Mouse (Mus musculus) lung, embryonic 16.5 days (tissue): ENCODE results near the gene Gdpgp1. TPM values are rescaled to one million over a fixed set of nuclear protein-coding genes. Genes with fewer than 3 reads are reported as not detected.

ENCODE experiments used
- ATAC-seq: fragments of 200-750 bp; cut with Nextera tagmentation; 2 replicates; pipeline ENCODE4 v1.8.0; 2017; ENCODE audit warnings: low read depth, mild to moderate bottlenecking, moderate library complexity
- H3K27ac ChIP-seq: fragments of 300-500 bp; sonication (generic); 2 replicates; pipeline ENCODE4 v1.5.1; 2014; ENCODE audit warnings: mild to moderate bottlenecking, control low read depth, low read length
- H3K27me3 ChIP-seq: fragments of 300-500 bp; sonication (generic); 2 replicates; pipeline ENCODE4 v1.6.1; 2014; ENCODE audit warnings: low read depth, low read length, mixed read lengths; ENCODE audit not compliant: control insufficient read depth, insufficient read depth
- H3K36me3 ChIP-seq: fragments of 300-500 bp; sonication (generic); 2 replicates; pipeline ENCODE4 v1.6.1; 2014; ENCODE audit warnings: low read length; ENCODE audit not compliant: control insufficient read depth, insufficient read depth
- H3K4me1 ChIP-seq: fragments of 300-500 bp; sonication (generic); replicated peaks from 2 replicates; pipeline ENCODE4 v1.6.1; 2014; ENCODE audit warnings: low read length, mixed read lengths; ENCODE audit not compliant: control insufficient read depth, insufficient read depth
- H3K4me2 ChIP-seq: fragments of 300-500 bp; sonication (generic); 2 replicates; pipeline ENCODE4 v1.6.1; 2014; ENCODE audit warnings: low read depth, low read length, control low read depth
- H3K4me3 ChIP-seq: fragments of 300-500 bp; sonication (generic); 2 replicates; pipeline ENCODE4 v1.5.1; 2014; ENCODE audit warnings: mild to moderate bottlenecking, low read length, control low read depth
- H3K9ac ChIP-seq: fragments of 300-500 bp; sonication (generic); 2 replicates; pipeline ENCODE4 v1.6.1; 2014; ENCODE audit warnings: low read length, control low read depth
- H3K9me3 ChIP-seq: fragments of 300-500 bp; sonication (generic); 2 replicates; pipeline ENCODE4 v1.6.1; 2016; ENCODE audit warnings: low read length; ENCODE audit not compliant: control insufficient read depth
- WGBS: fragments of 180-500 bp; shearing (Covaris S2); extraction: QIAGEN DNeasy Blood & Tissue Kit; methylation state at CpG from one replicate; pipeline ENCODE4 v1.1.7; 2014; 5-methylcytosine and 5-hydroxymethylcytosine counted together
- polyA plus RNA-seq: library from polyadenylated mRNA; unstranded; fragments of >200 nt; fragmentation: Nextera tagmentation; extraction: Ambion mirVana; gene quantifications from 2 replicates; pipeline ENCODE4 v1.2.1, GENCODE M21; 2015

Gene Gdpgp1
- polyA plus RNA-seq, 1 experiment from 2014 or later = 3.9 TPM

DNA sequence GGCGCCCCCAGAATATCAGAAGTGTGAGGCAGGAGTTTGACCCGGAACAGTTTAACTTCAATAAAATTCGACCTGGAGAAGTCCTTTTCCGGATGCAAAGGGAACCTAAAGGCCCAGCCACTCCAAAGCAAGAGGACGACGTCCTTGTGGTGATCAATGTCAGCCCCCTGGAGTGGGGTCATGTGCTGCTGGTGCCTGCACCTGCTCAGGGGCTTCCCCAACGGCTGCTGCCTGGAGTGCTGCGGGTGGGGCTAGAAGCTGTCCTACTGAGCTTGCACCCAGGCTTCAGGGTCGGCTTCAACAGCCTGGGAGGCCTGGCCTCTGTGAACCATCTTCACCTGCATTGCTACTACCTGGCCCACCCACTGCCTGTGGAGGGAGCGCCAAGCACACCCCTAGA is 5.9 kb downstream of the Gdpgp1 start:
- Histone ChIP-seq H3K9me3 (no peaks in the 10 kb centered on the region), H3K9ac (no peak overlapping the region), H3K27me3 (no peaks in the 10 kb centered on the region), H3K4me1 (peaks cover 6% of the 10 kb centered on the region), H3K4me2 (no peak overlapping the region), H3K4me3 (no peak overlapping the region), H3K36me3 (peaks cover 9% of the 10 kb centered on the region; the same call in 1 of the 2 replicates), H3K27ac (no peak overlapping the region)
- WGBS = 84% methylated on average over 10 of the region's 10 CpGs
- ATAC-seq = no peak

DNA sequence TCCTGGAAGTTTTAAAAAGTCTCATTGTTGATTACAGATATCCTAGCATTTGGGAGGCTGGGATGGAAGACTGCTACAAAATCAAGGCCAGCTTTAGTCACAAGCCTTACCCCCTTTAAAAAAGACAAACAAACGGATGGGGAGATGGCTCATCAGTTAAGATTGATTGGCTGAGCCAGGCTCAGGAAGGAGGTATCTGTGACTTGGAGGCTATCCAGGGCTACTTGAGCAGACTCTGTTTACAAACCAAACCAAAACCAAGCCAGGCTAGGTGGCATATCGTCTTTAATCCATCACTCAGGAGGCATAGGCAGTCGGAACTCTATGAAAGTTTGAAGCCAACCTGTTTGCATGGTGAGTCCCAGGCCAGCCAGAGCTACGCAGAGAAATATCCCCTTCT is 9.0 kb downstream of the Gdpgp1 start:
- Histone ChIP-seq H3K27ac (peak overlapping the region; percentile 45), H3K4me1 (0 out of 2 replicates have a peak, but pooled peaks cover 2% of the 10 kb centered on the region), H3K36me3 (peaks cover 9% of the 10 kb centered on the region; the same call in 1 of the 2 replicates), H3K9ac (no peak overlapping the region), H3K4me3 (no peak overlapping the region), H3K9me3 (no peaks in the 10 kb centered on the region), H3K4me2 (no peak overlapping the region), H3K27me3 (no peaks in the 10 kb centered on the region)
- 39% methylated on average over 4 of the region's 4 CpGs for WGBS
- no peak for ATAC-seq

DNA sequence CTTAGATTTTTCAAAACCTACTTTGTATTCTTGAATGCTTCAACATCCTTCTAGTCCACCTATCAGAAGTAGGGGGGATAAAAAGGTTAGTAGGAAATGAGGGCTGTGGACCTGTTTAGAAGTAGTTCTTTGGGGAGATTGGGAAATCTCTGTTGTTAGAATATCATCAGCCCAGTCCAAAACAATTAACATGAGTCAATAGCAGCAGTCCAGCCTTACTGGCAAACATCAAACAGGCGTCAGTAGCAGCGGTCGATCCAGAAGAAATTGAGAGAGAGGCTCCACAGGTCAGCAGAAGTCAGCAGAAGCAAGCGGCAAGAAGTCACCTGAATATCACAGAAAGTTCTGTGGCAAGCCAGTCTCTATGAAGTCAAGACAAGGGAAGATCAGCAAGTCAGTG is 12.2 kb downstream of the Gdpgp1 start:
- Histone ChIP-seq H3K9me3 (no peaks in the 10 kb centered on the region), H3K27me3 (no peaks in the 10 kb centered on the region), H3K4me1 (0 out of 2 replicates have a peak, but pooled peaks cover 4% of the 10 kb centered on the region), H3K4me2 (no peak overlapping the region), H3K4me3 (no peak overlapping the region), H3K27ac (no peak overlapping the region), H3K36me3 (0 out of 2 replicates have a peak, but pooled peaks cover 3% of the 10 kb centered on the region), H3K9ac (no peak overlapping the region)
- 90% methylated on average over 4 of the region's 4 CpGs for whole genome bisulfite sequencing
- no peak for ATAC-seq

DNA sequence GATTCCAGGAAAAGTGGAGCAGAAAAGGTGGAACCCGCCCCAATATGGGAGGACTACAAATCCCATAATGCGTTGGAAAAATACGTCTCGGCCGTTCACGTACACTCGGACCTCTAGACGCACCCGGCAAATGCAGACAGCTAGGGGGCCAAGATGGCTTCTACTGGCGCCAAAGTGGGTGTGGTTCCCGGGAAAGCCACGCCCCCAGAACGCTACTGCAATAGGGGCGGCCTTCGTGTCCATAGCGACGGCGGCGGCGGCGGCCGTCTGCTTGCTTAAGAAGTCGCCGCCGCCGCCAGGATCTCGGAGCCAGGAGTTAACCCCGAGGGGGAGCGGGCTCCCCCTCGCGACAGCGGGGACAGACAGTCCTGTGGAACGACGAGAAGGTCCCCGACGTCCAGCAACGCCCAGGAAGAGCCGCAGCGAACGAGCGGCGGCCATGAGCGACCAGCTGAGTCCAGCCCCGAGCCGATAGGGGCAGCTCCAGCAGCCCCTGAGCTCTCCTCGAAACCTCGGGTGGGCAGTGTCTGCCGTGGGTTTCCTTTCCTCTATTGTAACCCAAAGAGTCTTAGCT is 13.6 kb downstream of the Gdpgp1 start, which contains the start of gene Ttll13:
TSS of gene Ttll13 (plus strand) at position 229 of the 574 bp plus-strand sequence.
- H3K27ac ChIP-seq = peak within 1 kb of the TSS; percentile 87
- peak within 1 kb of the TSS; percentile 73 for H3K4me2 ChIP-seq
- peak within 1 kb of the TSS; percentile 63 for H3K4me3 ChIP-seq
- no peaks in the 10 kb centered on the region for H3K9me3 ChIP-seq
- H3K4me1 ChIP-seq = 0 out of 2 replicates have a peak, but pooled peaks cover 4% of the 10 kb centered on the region
- no peaks in the 10 kb centered on the region for H3K27me3 ChIP-seq
- H3K9ac ChIP-seq = peak within 1 kb of the TSS; percentile 78
- ATAC-seq = peak; percentile 99
- under 1% methylated on average over 48 of the region's 48 CpGs for WGBS
- H3K36me3 ChIP-seq = no peaks in the 10 kb centered on the region

DNA sequence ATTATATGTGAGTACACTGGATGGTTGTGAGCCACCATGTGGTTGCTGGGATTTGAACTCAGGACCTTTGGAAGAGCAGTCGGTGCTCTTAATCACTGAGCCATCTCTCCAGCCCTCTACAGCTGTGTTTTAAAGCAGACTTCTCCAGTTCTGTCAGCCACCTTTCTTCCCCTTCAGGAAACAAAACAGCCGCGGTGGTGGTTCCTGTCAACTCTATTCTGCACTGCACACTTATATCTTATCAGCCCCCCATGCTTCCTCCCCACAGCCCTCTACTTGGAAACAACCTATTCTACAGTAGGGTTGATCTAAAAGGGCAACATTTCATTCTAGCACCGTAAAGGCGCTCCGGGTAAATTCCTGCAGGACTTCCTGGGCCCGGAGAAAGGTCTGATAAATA is 14.2 kb downstream of the Gdpgp1 start:
- H3K27ac ChIP-seq = no peak overlapping the region; the same call in 1 of the 2 replicates
- no peak for ATAC-seq

DNA sequence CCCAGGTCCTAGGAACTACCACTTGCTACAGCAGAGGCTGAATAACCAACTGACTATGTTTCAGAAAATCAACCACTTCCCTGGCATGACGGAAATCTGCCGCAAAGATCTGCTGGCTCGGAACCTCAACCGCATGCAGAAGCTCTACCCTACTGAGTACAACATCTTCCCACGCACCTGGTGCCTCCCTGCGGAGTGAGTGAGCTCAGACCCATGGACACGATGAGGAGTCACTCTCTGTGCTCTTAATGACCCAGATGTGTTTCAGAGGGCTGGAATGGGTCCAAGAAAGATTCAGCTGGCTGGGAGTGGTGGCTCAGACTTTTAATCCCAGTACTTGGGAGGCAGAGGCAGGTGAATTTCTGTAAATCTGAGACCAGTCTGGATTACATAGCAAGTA is 19.8 kb downstream of the Gdpgp1 start:
- H3K27ac ChIP-seq = no peak overlapping the region
- no peak overlapping the region for H3K9ac ChIP-seq
- no peaks in the 10 kb centered on the region for H3K4me1 ChIP-seq
- no peak overlapping the region for H3K4me2 ChIP-seq
- WGBS = 79% methylated on average over 7 of the region's 7 CpGs
- H3K4me3 ChIP-seq = no peak overlapping the region
- no peaks in the 10 kb centered on the region for H3K9me3 ChIP-seq
- ATAC-seq = no peak
- H3K36me3 ChIP-seq = no peaks in the 10 kb centered on the region
- H3K27me3 ChIP-seq = no peaks in the 10 kb centered on the region

More for the DNA sequence above, 14.2 kb downstream of the Gdpgp1 start:
- 39% methylated on average over 7 of the region's 7 CpGs for WGBS
- Histone ChIP-seq H3K36me3 (no peaks in the 10 kb centered on the region), H3K9me3 (no peaks in the 10 kb centered on the region), H3K4me2 (peak overlapping the region; percentile 73), H3K9ac (peak overlapping the region; percentile 78), H3K4me1 (0 out of 2 replicates have a peak, but pooled peaks cover 4% of the 10 kb centered on the region), H3K4me3 (peak overlapping the region; percentile 63), H3K27me3 (no peaks in the 10 kb centered on the region)

DNA sequence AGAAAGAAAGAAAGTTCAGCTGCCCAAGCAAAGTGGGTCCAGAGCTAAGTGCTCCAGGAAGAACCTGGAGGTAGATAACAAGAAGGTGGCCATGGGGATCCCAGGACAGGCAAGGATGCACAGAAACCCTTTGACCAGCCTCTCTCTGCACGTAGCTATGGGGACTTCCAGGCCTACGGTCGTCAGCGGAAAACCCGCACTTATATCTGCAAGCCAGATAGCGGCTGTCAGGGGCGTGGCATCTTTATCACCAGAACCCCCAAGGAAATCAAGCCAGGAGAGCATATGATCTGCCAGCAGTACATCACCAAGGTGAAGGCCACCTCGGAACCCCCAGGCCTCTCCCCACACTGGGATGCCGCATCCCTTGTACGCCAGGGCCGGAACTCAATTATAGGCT is 20.2 kb downstream of the Gdpgp1 start:
- H3K4me1 ChIP-seq = no peaks in the 10 kb centered on the region
- no peak overlapping the region for H3K9ac ChIP-seq
- no peak for ATAC-seq
- H3K4me3 ChIP-seq = no peak overlapping the region
- H3K27me3 ChIP-seq = no peaks in the 10 kb centered on the region
- no peak overlapping the region for H3K4me2 ChIP-seq
- H3K27ac ChIP-seq = no peak overlapping the region
- 80% methylated on average over 11 of the region's 11 CpGs for WGBS
- no peaks in the 10 kb centered on the region for H3K9me3 ChIP-seq
- no peaks in the 10 kb centered on the region for H3K36me3 ChIP-seq

DNA sequence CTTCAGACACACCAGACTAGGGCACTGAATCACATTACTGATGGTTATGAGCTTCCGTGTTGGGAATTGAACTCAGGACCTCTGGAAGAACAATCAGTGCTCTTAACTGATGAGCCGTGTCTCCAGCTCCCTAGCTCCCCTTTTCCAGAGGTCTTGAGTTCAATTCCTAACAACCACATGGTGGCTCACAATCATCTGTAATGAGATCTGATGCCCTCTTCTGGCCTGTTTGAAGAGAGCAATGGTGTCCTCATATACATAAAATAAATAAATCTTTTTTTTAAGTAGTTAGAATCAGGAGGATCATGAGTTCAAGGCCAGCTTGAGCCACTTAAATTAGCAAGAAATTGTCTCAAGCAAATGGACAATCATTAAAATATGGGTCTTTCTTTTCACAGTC is 23.3 kb downstream of the Gdpgp1 start:
- no peak for ATAC-seq
- H3K27me3 ChIP-seq = no peaks in the 10 kb centered on the region
- H3K4me3 ChIP-seq = no peak overlapping the region
- no peaks in the 10 kb centered on the region for H3K9me3 ChIP-seq
- peaks cover 5% of the 10 kb centered on the region; the same call in 1 of the 2 replicates for H3K4me1 ChIP-seq
- no peaks in the 10 kb centered on the region for H3K36me3 ChIP-seq
- 70% methylated on average over 2 of the region's 2 CpGs for WGBS
- no peak overlapping the region for H3K4me2 ChIP-seq
- H3K9ac ChIP-seq = no peak overlapping the region
- no peak overlapping the region for H3K27ac ChIP-seq

DNA sequence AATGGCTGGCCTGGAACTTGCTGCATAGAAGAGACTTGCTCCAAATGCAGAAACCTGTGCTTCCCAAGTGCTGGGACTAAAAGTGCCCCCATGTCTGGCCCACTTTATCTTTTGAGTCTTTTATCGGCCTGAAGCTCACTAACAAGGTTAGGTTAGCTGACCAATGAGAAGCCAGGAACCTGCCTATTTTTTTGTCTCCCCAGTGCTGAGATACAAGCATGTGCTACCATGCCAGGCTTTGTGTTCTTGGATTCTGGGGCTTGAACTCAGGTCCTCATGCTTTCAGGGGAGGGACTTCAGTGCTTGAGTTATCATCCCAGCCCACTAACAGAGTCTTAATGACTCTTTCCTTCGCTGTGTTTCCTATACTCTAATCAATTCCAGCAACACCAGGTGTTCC is 25.0 kb downstream of the Gdpgp1 start:
- H3K4me1 ChIP-seq = peaks cover 11% of the 10 kb centered on the region
- no peak for ATAC-seq

More for the DNA sequence above, 25.0 kb downstream of the Gdpgp1 start:
- Histone ChIP-seq H3K4me2 (no peak overlapping the region), H3K27ac (no peak overlapping the region), H3K4me3 (no peak overlapping the region), H3K9me3 (no peaks in the 10 kb centered on the region), H3K9ac (no peak overlapping the region), H3K36me3 (no peaks in the 10 kb centered on the region), H3K27me3 (no peaks in the 10 kb centered on the region)
- 55% methylated on average over 2 of the region's 2 CpGs for WGBS
